Mouse (Mus musculus): ENCODE measurements around the gene Sln. TPM values are rescaled to one million over a fixed set of nuclear protein-coding genes. Genes with fewer than 3 reads are reported as not detected.

Gene Sln
- 10 to 100 TPM; 67.1 to 99.1 TPM for total RNA-seq (2021)

- DNase-seq: no peak
- intact Hi-C loops (cut with DNase I): no loop called here
These were observed at the start of gene Sln for GRCm38 (mm10) chr9:53849864-53850263. Gene Sln, plus strand, starts transcription at chr9:53850164.

DNA sequence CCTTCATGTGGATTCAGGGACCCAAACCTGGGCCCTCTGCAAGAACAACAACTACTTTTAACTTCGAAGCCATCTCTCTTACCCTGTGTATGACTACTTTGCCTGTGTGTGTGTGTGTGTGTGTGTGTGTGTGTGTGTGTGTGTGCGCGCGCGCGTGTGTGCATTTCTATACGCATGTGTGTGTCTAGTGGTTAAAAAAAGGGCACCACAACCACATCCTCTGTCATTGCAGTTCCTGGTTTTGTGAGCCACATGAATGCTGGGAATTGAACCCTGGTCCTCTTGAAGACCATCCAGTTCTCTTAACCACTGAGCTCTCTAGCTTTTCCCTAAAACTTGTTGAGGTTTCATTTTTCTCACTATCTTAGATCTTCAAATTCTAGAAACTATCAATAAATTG, 47.0 kb upstream of the Sln start:
- intact Hi-C loops (cut with DNase I): no loop called here

GRCm38 (mm10) chr9:53806496-53807086, 43.4 kb upstream of the Sln start:
- DNase-seq: no peak
- intact Hi-C loops (cut with DNase I): no loop called here

More for the DNA sequence above, 47.0 kb upstream of the Sln start:
- no peak for DNase-seq

DNA sequence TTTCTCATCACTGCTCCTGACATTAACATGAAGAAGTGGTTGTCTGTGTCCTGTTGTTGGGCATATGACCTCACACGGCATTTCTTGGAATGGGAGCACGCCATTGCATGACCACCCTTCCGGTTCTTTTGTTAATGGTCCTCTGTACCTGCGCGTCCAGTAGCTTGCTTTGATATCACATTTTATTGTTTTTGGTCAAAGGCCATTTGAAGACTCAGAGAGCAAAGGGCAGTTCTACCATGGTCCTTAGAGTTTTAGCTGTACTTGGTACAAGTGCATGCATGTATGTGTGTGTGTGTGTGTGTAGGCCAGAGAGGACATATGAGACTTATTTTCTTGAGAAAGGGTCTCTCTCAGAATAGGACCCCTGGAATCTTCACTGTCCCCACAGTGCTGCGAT, 36.5 kb upstream of the Sln start:
- intact Hi-C loops (cut with DNase I): loop anchor here (10.0 kb wide), 1 partner anchor 59 kb away; no protein-coding TSS in a partner anchor

GRCm38 (mm10) chr9:53818760-53819159, 31.2 kb upstream of the Sln start:
- peak; percentile 33 to 65 for DNase-seq
- intact Hi-C loops (cut with DNase I): loop anchor here (10.0 kb wide), 1 partner anchor 64 kb away; no protein-coding TSS in a partner anchor

More for the DNA sequence above, 36.5 kb upstream of the Sln start:
- DNase-seq: no peak

DNA sequence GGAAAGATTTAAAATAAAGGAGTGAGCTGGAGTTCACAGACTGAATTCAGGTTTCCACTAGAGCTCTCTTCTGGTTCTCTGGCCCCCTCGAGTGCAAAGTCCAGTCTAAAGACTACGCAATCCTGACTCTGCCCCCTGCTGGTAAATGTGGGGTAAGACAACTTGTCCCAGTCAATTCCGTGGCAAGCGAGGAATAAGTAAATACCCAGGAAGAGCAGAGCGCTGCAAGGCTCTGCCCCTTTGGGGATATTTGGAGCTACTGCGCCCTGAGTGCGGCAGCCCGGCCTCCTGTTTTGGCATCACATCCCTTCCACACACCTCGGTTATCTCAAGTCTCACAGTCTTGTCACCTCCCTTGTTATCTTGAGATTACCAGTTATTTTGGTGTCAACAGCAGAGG, 24.6 kb upstream of the Sln start:
- intact Hi-C loops (cut with DNase I): no loop called here
- DNase-seq: peak in 1 of 2 experiments; percentile 9

DNA sequence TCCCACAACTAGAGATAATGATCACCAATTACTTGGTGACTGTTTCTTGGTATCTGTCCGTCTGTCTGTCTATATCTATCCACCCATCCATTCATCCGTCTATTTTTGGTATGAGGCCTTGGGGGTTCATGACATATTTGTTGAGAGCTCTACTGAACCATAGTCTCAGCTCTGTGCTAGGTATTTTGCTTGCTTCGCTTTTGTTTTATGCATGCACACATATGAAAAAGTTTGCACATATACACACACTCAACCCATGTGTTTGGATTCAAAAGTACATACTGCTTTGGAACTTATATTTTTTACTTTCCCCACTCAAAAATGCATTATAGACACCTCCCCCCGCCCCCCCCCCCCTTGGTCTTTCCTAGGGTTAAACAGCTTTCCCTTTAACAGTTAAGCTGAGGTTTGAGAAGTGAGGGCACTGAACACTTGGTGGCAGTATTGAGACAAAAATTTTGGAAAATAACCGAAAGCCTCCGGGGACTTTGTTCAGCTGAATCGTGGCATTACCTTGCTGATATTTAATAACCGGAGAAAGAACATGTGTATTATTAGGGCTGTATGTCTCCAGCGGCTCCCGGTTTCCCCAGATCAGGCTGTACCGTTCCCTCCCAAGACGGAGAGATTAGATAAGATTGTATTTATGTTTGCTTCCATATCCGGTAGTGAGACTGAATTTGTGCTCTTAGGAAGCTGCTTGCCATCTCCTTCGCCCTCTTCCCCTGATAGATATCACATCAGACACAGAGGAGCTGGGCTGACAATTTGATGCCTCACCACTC, 20.7 kb upstream of the Sln start:
- peak; percentile 18 to 25 for DNase-seq
- intact Hi-C loops (cut with DNase I): loop anchor here (1.0 kb wide), 1 partner anchor 158 kb away; no protein-coding TSS in a partner anchor

DNA sequence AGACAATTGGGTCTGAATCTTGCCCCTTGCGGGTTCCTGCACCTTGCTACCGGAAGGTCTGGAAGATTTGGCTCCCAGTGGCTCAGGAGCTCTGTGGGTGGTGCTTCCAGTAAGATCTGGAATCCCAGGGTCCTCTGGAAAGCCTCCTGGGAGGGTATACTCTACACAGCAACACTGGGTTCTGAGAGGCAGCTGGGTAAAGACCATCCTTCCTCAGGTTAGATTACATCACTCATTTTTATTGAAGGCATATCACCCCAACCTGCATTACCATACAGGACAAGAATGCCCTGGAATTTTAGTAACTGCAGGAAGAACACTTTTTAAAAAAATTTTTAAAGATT, 20.1 kb upstream of the Sln start:
- DNase-seq: no peak
- intact Hi-C loops (cut with DNase I): loop anchor here (1.0 to 5.0 kb wide), 2 partner anchors 157 to 282 kb away; no protein-coding TSS in a partner anchor

- no peak for DNase-seq
- intact Hi-C loops (cut with DNase I): no loop called here
These were observed 14.9 kb upstream of the Sln start for GRCm38 (mm10) chr9:53835039-53835438.

DNA sequence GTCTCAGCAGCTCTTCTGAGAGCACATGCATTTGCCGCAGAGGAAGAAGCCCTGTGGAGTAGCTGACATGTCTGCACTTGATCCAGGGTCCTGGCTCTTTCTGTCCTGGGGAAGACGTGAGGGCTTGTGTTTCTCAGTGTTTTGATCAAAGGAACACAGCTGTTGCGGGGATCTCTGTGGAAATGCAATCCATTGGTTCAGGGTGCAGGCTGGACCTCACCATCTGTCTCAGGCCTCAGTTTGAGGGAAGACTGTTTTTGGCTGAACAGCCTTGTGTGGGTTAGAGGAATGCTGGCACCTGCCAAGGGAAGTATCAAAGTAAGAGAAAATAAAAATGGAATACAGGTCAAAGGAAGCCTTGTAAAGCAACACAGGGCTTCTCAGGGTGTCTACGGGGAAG, 14.0 kb upstream of the Sln start:
- intact Hi-C loops (cut with DNase I): no loop called here
- no peak for DNase-seq

DNA sequence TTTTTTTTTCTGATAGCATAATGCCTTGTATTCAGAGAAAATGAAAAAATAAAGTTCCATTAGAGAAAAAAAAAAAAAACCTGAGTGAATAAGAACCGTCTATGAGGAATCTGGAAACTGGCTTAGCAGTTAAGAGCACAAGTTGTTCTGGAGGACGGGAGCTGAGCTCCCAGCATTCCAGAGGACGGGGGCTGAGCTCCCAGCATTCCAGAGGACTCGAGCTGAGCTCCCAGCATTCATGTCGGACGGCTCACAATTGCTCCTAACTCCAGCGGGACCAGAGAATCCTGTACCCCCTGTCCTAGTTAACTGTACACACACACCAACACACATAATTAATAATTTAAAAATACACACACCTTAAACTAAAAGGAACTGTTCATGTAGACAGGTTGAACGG, 11.1 kb upstream of the Sln start:
- intact Hi-C loops (cut with DNase I): no loop called here
- no peak for DNase-seq

DNA sequence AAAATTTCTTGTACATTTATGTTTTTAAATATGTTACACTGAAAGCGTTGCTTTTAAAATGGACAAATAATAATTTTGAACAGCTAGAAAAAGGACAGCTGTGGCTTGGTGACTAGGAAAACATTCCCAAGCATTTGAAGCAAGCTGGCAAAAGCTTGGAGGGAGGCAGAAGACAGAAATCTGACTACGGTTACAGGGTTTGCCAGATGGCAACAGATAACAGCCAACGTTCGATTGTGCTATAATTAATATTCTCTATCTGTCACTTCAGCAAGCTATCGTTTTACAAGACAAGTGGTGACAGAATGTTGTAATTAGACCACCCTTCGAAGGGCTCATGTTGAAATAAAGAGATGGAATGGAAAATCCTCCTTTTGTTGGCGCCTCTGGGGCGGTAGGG, 1.4 kb upstream of the Sln start:
- DNase-seq: no peak
- intact Hi-C loops (cut with DNase I): no loop called here

DNA sequence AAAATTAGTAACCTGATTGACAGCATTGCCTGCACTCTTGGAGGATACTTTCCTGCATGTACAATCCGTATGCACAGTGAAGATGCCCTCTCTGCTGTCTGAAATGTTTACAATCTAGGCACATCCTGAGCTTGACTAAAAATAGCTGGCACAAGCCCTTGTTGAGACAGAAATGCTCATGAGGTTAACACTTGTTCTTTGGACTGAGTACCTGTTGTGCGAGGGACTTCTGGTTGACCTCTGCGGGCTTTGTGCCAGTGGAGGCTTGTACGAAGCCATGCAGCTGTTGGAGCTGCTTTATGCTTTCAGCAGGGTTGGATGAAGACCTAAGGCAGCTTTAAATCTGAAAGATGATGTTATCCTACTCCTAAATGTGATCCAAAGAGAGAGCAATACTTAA, 2.2 kb downstream of the Sln start:
- DNase-seq: peak in 1 of 2 experiments; percentile 15
- intact Hi-C loops (cut with DNase I): no loop called here

DNA sequence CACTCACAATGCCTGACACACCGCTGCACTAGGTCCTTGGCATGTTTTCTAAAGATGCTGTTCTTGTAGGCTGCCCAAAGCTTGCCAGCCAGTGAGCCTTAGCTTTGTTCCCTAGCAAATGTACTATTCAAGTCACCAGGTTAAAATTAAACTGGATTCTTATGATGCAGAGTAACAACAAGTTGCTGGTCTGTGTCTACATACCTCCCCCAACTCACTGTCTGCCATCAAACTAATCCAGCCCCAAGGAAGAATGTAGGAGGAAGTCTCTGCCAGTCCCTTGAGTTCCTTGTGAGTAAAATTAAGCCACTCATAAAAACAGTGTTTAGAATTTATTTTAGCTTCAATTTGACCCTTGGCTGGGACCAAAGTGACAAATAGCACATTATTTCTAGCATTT, 3.7 kb downstream of the Sln start:
- no peak for DNase-seq
- intact Hi-C loops (cut with DNase I): no loop called here

GRCm38 (mm10) chr9:53854525-53854924, 4.6 kb downstream of the Sln start:
- DNase-seq: no peak
- intact Hi-C loops (cut with DNase I): no loop called here

DNA sequence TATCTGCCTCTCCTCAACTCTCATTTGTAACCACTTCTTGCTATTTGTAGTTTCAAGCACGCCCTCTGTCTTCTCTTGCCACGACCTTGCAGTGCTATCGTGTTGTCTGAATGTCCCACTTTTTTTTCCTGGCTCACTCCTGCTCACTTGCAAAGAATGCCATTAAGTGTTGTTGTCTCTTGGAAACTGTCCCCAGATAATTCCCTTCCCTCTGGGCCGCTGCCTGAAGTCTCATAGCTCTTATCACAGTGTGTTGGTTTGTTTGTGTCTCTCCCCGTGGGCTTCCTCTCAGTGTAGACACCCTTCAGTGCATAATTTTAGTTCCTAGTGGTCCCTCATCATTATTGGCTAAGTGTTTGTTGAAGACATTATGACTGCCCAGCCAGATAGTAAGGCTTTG, 7.9 kb downstream of the Sln start:
- DNase-seq: no peak
- intact Hi-C loops (cut with DNase I): no loop called here

GRCm38 (mm10) chr9:53873239-53873638, 23.3 kb downstream of the Sln start:
- intact Hi-C loops (cut with DNase I): no loop called here
- DNase-seq: no peak

DNA sequence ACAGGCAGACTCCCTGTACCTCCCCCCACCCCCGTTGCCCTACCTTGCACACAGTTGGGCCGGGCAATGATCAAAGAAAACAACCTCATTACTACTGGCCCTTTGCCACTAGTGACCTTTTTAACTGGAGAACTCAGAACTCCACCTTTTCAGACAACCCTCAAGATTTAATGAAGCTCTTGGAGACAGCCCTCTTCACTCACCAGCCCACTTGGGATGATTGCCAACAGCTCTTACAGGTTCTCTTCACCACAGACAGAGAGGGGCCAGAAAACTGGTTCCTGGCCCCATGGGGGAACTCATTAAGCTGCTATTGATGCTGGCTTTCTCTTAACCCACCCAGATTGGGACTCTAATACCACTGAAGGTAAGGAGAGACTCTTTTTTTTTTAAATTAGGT, 27.5 kb downstream of the Sln start:
- intact Hi-C loops (cut with DNase I): no loop called here
- DNase-seq: no peak

- intact Hi-C loops (cut with DNase I): no loop called here
- DNase-seq: no peak
These were observed 33.8 kb downstream of the Sln start for GRCm38 (mm10) chr9:53883588-53884280.

- DNase-seq: no peak
- intact Hi-C loops (cut with DNase I): loop anchor here (5.0 kb wide), 1 partner anchor 222 kb away; no protein-coding TSS in a partner anchor
These were observed 40.1 kb downstream of the Sln start for GRCm38 (mm10) chr9:53890075-53890474.

- intact Hi-C loops (cut with DNase I): no loop called here
- no peak for DNase-seq
These were observed 45.9 kb downstream of the Sln start for GRCm38 (mm10) chr9:53895827-53896226.

DNA sequence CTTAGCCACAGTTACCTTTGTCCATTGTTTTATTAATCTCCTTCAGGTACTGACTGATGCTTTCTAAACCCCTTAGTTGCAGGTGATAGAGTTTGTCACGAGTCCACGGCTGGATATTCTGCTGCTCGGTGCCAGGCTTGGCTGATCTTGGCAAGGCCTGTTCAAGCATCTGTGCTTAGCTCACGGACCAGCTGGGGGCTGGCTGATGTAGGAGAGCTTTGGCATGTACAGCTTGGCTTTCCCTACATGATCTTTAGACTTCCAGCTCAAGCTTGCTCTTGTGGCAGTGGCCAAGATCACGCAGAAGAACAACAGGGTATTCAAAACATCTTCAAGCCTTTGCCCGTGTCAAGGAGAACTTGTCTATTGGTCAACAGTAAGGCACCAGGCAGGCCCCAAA, 49.9 kb downstream of the Sln start:
- DNase-seq: no peak
- intact Hi-C loops (cut with DNase I): no loop called here
